Mouse (Mus musculus) brain, embryonic 14.5 days (tissue): ENCODE measurements around the gene Fmnl2.

Experiments
- CTCF ChIP-seq: fragments of 200-500 bp; IDR thresholded peaks from 2 replicates; pipeline ENCODE4 v1.5.1; 2012; ENCODE audit warnings: inconsistent platforms, mild to moderate bottlenecking, moderate library complexity, borderline replicate concordance; ENCODE audit not compliant: insufficient read depth, insufficient read length; ENCODE audit errors: extremely low read depth
- POLR2A ChIP-seq: fragments of 200-500 bp; IDR thresholded peaks from 2 replicates; pipeline ENCODE4 v1.6.1; 2012; ENCODE audit warnings: mild to moderate bottlenecking, inconsistent platforms, borderline replicate concordance; ENCODE audit not compliant: poor library complexity, insufficient read depth, insufficient read length, severe bottlenecking; ENCODE audit errors: extremely low read depth

GRCm38 (mm10) chr2:52920701-52921435 is 63.2 kb downstream of the Fmnl2 start:
- no peak for TF ChIP-seq CTCF
- no peak for TF ChIP-seq POLR2A
